Mouse (Mus musculus) neural tube, embryonic 11.5 days (tissue): ENCODE measurements at regions not wholly inside any gene's neighbourhood (a gene's known extent, or its start where the extent isn't known, plus 50 kb on each side); places are given as distances from the start of the nearest gene placed in this dataset.

Experiments
- ATAC-seq: fragments of 200-750 bp; cut with Nextera tagmentation; 2 replicates; pipeline ENCODE4 v1.8.0; 2017; ENCODE audit warnings: moderate number of reproducible peaks, mild to moderate bottlenecking, moderate TSS enrichment, moderate library complexity; ENCODE audit not compliant: insufficient read depth, low FRiP score, low TSS enrichment
- DNase-seq: peaks from one replicate; pipeline ENCODE4 v3.0.0-alpha.2; 2015; ENCODE audit warnings: low spot score
- H3K27ac ChIP-seq: fragments of 300-500 bp; sonication (generic); 2 replicates; pipeline ENCODE4 v1.5.1; 2014; ENCODE audit warnings: low read depth, mild to moderate bottlenecking, low read length
- H3K27me3 ChIP-seq: fragments of 300-500 bp; sonication (generic); 2 replicates; pipeline ENCODE4 v1.6.1; 2014; ENCODE audit warnings: mild to moderate bottlenecking, low read length, mixed read lengths; ENCODE audit not compliant: control insufficient read depth, insufficient read depth
- H3K36me3 ChIP-seq: fragments of 300-500 bp; sonication (generic); 2 replicates; pipeline ENCODE4 v1.6.1; 2014; ENCODE audit warnings: mild to moderate bottlenecking, low read length, moderate library complexity, mixed read lengths; ENCODE audit not compliant: control insufficient read depth, insufficient read depth
- H3K4me1 ChIP-seq: fragments of 300-500 bp; sonication (generic); 2 replicates; pipeline ENCODE4 v1.6.1; 2014; ENCODE audit warnings: low read length, mixed read lengths; ENCODE audit not compliant: control insufficient read depth, insufficient read depth
- H3K4me2 ChIP-seq: fragments of 300-500 bp; sonication (generic); 2 replicates; pipeline ENCODE4 v1.6.1; 2014; ENCODE audit warnings: low read depth, mild to moderate bottlenecking, moderate library complexity
- H3K4me3 ChIP-seq: fragments of 300-500 bp; sonication (generic); 2 replicates; pipeline ENCODE4 v1.5.1; 2014; ENCODE audit warnings: low read depth, low read length
- H3K9ac ChIP-seq: fragments of 300-500 bp; sonication (generic); 2 replicates; pipeline ENCODE4 v1.6.1; 2014; ENCODE audit warnings: mild to moderate bottlenecking, low read length
- H3K9me3 ChIP-seq: fragments of 300-500 bp; sonication (generic); 2 replicates; pipeline ENCODE4 v1.6.1; 2016; ENCODE audit warnings: low read length; ENCODE audit not compliant: control insufficient read depth
- WGBS: fragments of 180-500 bp; shearing (Covaris S2); extraction: QIAGEN DNeasy Blood & Tissue Kit; methylation state at CpG from one replicate; pipeline ENCODE4 v1.1.7; 2014; 5-methylcytosine and 5-hydroxymethylcytosine counted together

DNA sequence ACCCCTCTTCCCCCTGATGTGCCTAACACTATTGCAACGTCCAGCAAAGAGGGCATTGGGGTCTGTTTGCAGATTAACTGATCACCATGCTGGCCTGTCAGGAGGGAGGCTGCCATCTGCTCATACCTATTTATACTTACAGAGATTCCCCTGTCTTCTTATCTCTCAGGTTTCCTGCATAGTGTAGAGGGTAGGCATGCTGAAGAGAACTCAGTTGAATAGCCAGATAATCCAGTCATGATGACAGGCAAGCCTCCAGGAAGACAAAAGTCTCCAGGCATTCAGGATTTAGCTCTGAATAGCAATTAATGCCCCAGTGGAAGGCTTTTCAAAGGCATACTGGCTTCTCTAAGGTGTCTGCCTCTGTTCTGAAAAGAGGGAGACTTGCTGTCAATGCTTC lies 505.1 kb downstream of the Tmem132b start:
- 9% methylated on average over 1 of the region's 1 CpGs for WGBS
- ATAC-seq = no peak
- H3K4me1 ChIP-seq = 0 out of 2 replicates have a peak, but pooled peaks cover 4% of the 10 kb centered on the region

GRCm38 (mm10) chr5:126045761-126046160 lies 514.2 kb downstream of the Tmem132b start:
- 87% methylated on average over 3 of the region's 3 CpGs for WGBS

More for the DNA sequence above, 505.1 kb downstream of the Tmem132b start:
- H3K27ac ChIP-seq = no peak overlapping the region
- H3K27me3 ChIP-seq = no peaks in the 10 kb centered on the region
- H3K36me3 ChIP-seq = no peaks in the 10 kb centered on the region
- no peaks in the 10 kb centered on the region for H3K9me3 ChIP-seq
- DNase-seq = no peak
- no peak overlapping the region for H3K4me2 ChIP-seq
- H3K4me3 ChIP-seq = no peak overlapping the region
- no peak overlapping the region for H3K9ac ChIP-seq

GRCm38 (mm10) chr5:126063644-126064043 lies 532.1 kb downstream of the Tmem132b start:
- no peak for DNase-seq
- H3K4me1 ChIP-seq = no peaks in the 10 kb centered on the region
- no peak overlapping the region for H3K27ac ChIP-seq
- no peak for ATAC-seq
- no peaks in the 10 kb centered on the region for H3K9me3 ChIP-seq
- H3K27me3 ChIP-seq = no peaks in the 10 kb centered on the region
- no peak overlapping the region for H3K9ac ChIP-seq
- no peak overlapping the region for H3K4me3 ChIP-seq
- H3K4me2 ChIP-seq = no peak overlapping the region
- no peaks in the 10 kb centered on the region for H3K36me3 ChIP-seq

More at GRCm38 (mm10) chr5:126045761-126046160, 514.2 kb downstream of the Tmem132b start:
- Histone ChIP-seq H3K4me1 (no peaks in the 10 kb centered on the region), H3K9ac (no peak overlapping the region), H3K9me3 (no peaks in the 10 kb centered on the region), H3K27me3 (no peaks in the 10 kb centered on the region), H3K4me2 (no peak overlapping the region), H3K4me3 (no peak overlapping the region), H3K27ac (no peak overlapping the region), H3K36me3 (no peaks in the 10 kb centered on the region)
- ATAC-seq = no peak
- DNase-seq = no peak

DNA sequence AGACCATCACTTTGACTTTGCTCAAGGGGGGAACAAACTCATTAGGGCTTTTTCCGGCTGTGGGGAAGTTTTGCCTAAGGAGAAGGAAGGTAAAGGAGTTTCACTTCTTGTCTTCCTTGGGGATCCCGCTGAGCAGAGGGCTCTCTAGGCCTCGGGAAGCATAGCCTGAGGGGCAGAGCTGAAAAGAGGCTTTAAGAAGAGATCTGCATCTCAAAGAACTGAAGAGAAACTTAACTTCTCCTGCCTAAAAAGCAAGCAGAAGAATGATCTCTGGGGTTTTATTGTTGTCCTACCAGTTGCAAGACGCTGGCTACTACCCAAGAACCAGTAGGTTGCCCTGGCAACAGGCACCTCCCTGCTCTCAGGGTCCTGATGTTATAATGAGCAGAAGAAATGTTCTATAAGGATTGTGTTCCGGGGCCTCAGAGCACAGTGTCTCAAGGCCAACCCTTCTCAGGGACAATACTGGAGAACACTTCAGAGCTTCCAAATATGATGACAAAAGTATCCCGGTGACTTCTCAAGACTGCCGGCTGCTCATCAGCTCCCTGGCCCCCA lies 547.8 kb downstream of the Tmem132b start:
- no peak for DNase-seq
- Histone ChIP-seq H3K36me3 (no peaks in the 10 kb centered on the region), H3K9ac (no peak overlapping the region), H3K27me3 (no peaks in the 10 kb centered on the region), H3K4me1 (no peaks in the 10 kb centered on the region), H3K4me3 (no peak overlapping the region), H3K9me3 (no peaks in the 10 kb centered on the region), H3K4me2 (no peak overlapping the region), H3K27ac (no peak overlapping the region)
- no peak for ATAC-seq
- 32% methylated on average over 7 of the region's 7 CpGs for WGBS

- H3K4me1 ChIP-seq = no peaks in the 10 kb centered on the region
- DNase-seq (no peak), ATAC-seq (no peak)
- no peaks in the 10 kb centered on the region for H3K27me3 ChIP-seq
- no peaks in the 10 kb centered on the region for H3K36me3 ChIP-seq
- H3K27ac ChIP-seq = no peak overlapping the region
- no peak overlapping the region for H3K9ac ChIP-seq
- no peak overlapping the region for H3K4me3 ChIP-seq
- H3K4me2 ChIP-seq = no peak overlapping the region
- no peaks in the 10 kb centered on the region for H3K9me3 ChIP-seq
- WGBS = 68% methylated on average over 4 of the region's 4 CpGs
Observed at GRCm38 (mm10) chr5:126088251-126088914, 556.8 kb downstream of the Tmem132b start.

- H3K36me3 ChIP-seq = no peaks in the 10 kb centered on the region
- ATAC-seq (no peak), DNase-seq (no peak)
- H3K9ac ChIP-seq = no peak overlapping the region
- H3K9me3 ChIP-seq = no peaks in the 10 kb centered on the region
- H3K4me1 ChIP-seq = no peaks in the 10 kb centered on the region
- H3K4me3 ChIP-seq = no peak overlapping the region
- no peaks in the 10 kb centered on the region for H3K27me3 ChIP-seq
- H3K27ac ChIP-seq = no peak overlapping the region
- H3K4me2 ChIP-seq = no peak overlapping the region
- 86% methylated on average over 5 of the region's 5 CpGs for WGBS
Observed at GRCm38 (mm10) chr5:126093196-126093595, 561.6 kb downstream of the Tmem132b start.

DNA sequence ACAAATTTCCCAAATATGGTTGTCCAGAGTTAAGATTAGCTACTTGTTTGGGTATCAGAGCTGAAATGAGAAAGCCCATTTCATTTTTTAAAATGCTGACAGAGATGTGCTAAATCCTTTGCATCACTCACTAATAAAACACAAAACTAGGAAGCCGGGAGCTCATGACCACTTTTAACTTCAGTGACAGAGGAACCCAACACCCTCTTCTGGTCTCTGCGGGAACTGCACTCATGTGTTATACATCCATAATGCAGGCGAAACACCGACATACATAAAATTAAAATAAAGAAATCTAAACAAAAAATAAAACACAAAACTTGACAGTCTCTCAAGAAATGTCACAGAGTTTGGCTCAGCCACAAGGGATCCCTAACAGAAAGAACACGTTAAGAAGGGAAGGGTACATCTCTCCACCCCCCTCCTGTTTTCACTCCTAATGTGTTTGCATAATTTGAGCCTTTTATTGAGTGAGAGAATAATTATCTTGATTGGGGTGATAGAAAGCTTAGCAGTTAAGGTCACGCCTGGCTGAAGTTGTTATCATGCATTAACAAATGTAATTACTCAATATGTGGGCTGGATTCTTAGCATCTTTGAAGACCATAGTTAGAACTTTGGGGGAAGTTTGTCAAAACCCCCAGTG lies 565.2 kb downstream of the Tmem132b start:
- WGBS = 86% methylated on average over 6 of the region's 6 CpGs
- Histone ChIP-seq H3K36me3 (no peaks in the 10 kb centered on the region), H3K27ac (no peak overlapping the region), H3K27me3 (no peaks in the 10 kb centered on the region), H3K9ac (no peak overlapping the region), H3K4me1 (no peaks in the 10 kb centered on the region), H3K4me3 (no peak overlapping the region), H3K4me2 (no peak overlapping the region), H3K9me3 (no peaks in the 10 kb centered on the region)
- DNase-seq = peak; percentile 17
- no peak for ATAC-seq

DNA sequence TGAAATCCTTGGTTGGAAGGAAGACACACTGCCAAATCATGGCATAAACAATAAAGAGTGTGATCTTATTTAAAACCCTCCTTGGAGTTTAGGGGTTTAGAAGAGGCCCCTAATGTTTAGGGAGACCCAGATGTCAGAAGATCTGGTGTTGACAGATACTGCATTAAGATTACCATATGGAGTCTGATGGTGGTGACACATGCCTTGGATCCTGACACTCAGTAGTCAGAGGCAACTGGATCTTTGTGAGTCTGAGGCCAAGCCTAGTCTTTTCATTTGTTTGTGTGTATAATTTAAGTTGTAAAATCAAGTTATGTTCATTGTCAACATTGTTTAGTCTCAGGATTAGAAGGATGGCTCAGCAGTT lies 565.7 kb downstream of the Tmem132b start:
- no peak for DNase-seq
- H3K27me3 ChIP-seq = no peaks in the 10 kb centered on the region
- no peak overlapping the region for H3K9ac ChIP-seq
- H3K4me1 ChIP-seq = no peaks in the 10 kb centered on the region
- no peak overlapping the region for H3K27ac ChIP-seq
- H3K4me2 ChIP-seq = no peak overlapping the region
- H3K36me3 ChIP-seq = no peaks in the 10 kb centered on the region
- no peak overlapping the region for H3K4me3 ChIP-seq
- no peaks in the 10 kb centered on the region for H3K9me3 ChIP-seq
- ATAC-seq = no peak

DNA sequence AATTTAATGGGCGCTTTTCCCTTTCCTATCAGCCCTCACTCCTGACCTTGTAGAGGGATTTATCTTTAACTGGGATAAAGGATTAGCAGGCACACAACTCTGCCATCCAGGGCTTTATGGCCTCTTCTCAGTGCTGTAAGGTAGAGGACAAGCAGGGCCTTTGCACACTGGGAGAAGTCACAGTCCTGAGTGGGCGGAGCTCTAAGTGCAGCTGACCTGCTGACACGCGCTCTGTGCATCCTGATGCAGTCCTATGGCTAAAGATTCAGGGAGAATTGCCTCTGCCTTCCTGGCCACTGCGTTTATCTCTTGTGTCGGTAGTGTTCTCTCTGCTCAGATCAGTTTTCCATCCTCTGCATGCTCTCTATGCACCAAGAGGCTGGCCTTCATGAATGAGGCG lies 566.9 kb downstream of the Tmem132b start:
- no peak for DNase-seq
- Histone ChIP-seq H3K4me2 (no peak overlapping the region), H3K27ac (no peak overlapping the region), H3K4me3 (no peak overlapping the region), H3K9me3 (no peaks in the 10 kb centered on the region), H3K27me3 (no peaks in the 10 kb centered on the region), H3K36me3 (no peaks in the 10 kb centered on the region), H3K4me1 (no peaks in the 10 kb centered on the region), H3K9ac (no peak overlapping the region)
- 86% methylated on average over 7 of the region's 7 CpGs for WGBS
- no peak for ATAC-seq
